Mouse (Mus musculus) heart, embryonic 16.5 days (tissue): ENCODE results near the gene Syce3. TPM values are rescaled to one million over a fixed set of nuclear protein-coding genes. Genes with fewer than 3 reads are reported as not detected.

Source experiments
- ATAC-seq: fragments of 200-750 bp; cut with Nextera tagmentation; replicated peaks from 2 replicates; pipeline ENCODE4 v1.8.0; 2017; ENCODE audit warnings: moderate number of reproducible peaks; ENCODE audit not compliant: insufficient read depth, low FRiP score; ENCODE audit errors: extremely low read depth
- H3K27ac ChIP-seq: fragments of 300-500 bp; sonication (generic); 2 replicates; pipeline ENCODE4 v1.5.1; 2014; ENCODE audit warnings: mild to moderate bottlenecking, low read length, control low read depth, moderate library complexity
- H3K27me3 ChIP-seq: fragments of 300-500 bp; sonication (generic); 2 replicates; pipeline ENCODE4 v1.6.1; 2014; ENCODE audit warnings: low read length, mixed read lengths; ENCODE audit not compliant: control insufficient read depth, insufficient read depth
- H3K36me3 ChIP-seq: fragments of 300-500 bp; sonication (generic); 2 replicates; pipeline ENCODE4 v1.6.1; 2014; ENCODE audit not compliant: control insufficient read depth, insufficient read depth
- H3K4me1 ChIP-seq: fragments of 300-500 bp; sonication (generic); 2 replicates; pipeline ENCODE4 v1.6.1; 2014; ENCODE audit warnings: low read length, mixed read lengths; ENCODE audit not compliant: control insufficient read depth, insufficient read depth
- H3K4me2 ChIP-seq: fragments of 300-500 bp; sonication (generic); 2 replicates; pipeline ENCODE4 v1.6.1; 2014; ENCODE audit warnings: low read depth, mild to moderate bottlenecking, control low read depth, low read length
- H3K4me3 ChIP-seq: fragments of 300-500 bp; sonication (generic); 2 replicates; pipeline ENCODE4 v1.5.1; 2014; ENCODE audit warnings: mild to moderate bottlenecking, control low read depth, low read length
- H3K9ac ChIP-seq: fragments of 300-500 bp; sonication (generic); 2 replicates; pipeline ENCODE4 v1.6.1; 2014; ENCODE audit warnings: low read length, control low read depth
- H3K9me3 ChIP-seq: fragments of 300-500 bp; sonication (generic); replicated peaks from 2 replicates; pipeline ENCODE4 v1.6.1; 2016; ENCODE audit warnings: low read length; ENCODE audit not compliant: control insufficient read depth
- WGBS: fragments of 180-500 bp; shearing (Covaris S2); extraction: QIAGEN DNeasy Blood & Tissue Kit; methylation state at CpG from one replicate; pipeline ENCODE4 v1.1.7; 2014; 5-methylcytosine and 5-hydroxymethylcytosine counted together
- polyA plus RNA-seq: library from polyadenylated mRNA; unstranded; fragments of >200 nt; fragmentation: Nextera tagmentation; extraction: Ambion mirVana; gene quantifications from 2 replicates; pipeline ENCODE4 v1.2.1, GENCODE M21; 2015

Gene Syce3
- polyA plus RNA-seq, 1 experiment from 2014 or later: not detected

DNA sequence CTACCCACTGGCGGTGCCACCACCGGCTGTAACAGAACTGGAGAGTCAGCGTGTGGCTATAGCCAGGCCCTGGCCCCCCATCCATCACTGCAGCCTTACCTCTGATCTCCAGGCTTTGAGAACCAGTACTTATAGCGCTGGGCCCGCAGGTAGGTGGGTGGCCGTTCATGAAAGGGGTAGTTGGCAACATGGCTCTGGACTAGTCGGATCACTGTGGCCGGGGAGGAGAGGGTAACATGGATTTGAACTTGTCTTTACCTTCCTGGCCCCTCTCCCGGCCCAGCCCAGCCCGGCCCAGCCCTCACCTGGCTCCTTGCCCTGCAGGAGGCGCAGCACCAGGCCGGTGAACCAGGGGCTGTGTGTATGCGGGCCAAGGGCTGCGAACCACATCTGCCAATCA, 58.2 kb downstream of the Syce3 start:
- H3K4me3 ChIP-seq: no peak overlapping the region
- WGBS: 91% methylated on average over 14 of the region's 14 CpGs
- H3K9ac ChIP-seq: no peak overlapping the region
- H3K9me3 ChIP-seq: no peaks in the 10 kb centered on the region
- no peak for ATAC-seq
- H3K27ac ChIP-seq: no peak overlapping the region
- H3K27me3 ChIP-seq: no peaks in the 10 kb centered on the region
- H3K4me2 ChIP-seq: no peak overlapping the region
- peaks cover 33% of the 10 kb centered on the region for H3K36me3 ChIP-seq
- peaks cover 16% of the 10 kb centered on the region for H3K4me1 ChIP-seq

DNA sequence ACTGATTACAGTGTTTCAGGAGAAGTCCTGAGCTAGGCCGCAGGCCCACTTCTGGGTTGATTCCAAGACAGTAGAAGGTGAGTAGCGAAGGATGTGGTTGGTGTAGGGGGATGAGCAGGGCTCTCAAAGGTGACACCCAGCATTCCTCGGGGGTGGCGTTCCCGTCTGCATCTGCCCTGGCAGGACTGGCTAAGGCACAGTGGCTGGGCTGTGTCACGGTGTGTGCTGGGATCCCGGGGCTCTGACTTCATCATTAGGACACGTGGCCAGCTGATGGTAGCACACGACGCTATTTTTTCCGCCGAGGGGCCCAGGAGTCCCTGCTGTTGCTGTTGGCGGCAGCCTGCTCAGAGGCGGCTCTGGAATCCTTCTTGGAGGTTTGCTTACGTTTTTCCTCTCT, 59.0 kb downstream of the Syce3 start:
- Histone ChIP-seq H3K27me3 (no peaks in the 10 kb centered on the region), H3K9ac (no peak overlapping the region), H3K4me3 (no peak overlapping the region), H3K27ac (no peak overlapping the region), H3K4me1 (peaks cover 11% of the 10 kb centered on the region), H3K4me2 (no peak overlapping the region), H3K9me3 (no peaks in the 10 kb centered on the region), H3K36me3 (peaks cover 33% of the 10 kb centered on the region)
- ATAC-seq: no peak
- WGBS: 75% methylated on average over 15 of the region's 15 CpGs

DNA sequence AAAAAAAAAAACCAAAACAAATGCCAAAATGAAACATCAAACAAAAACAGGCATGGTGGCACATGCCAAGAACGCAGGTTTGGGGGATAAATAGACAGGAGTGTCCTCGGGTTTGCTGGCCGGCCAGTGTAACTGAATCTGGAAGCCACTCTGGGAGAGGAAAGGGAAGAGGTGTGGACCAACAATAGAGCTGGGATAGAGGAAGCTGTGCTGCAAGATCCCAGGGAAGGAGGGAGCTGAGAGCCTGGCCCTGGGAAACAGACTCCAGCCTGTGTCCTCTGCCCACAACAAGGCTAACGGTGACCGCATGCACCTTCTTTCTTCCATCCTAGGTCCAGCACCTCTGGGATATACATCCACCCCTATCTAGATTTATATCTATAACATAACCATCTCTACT, 59.9 kb downstream of the Syce3 start:
- Histone ChIP-seq H3K36me3 (peaks cover 33% of the 10 kb centered on the region), H3K27ac (peak overlapping the region; percentile 32; the same call in 1 of the 2 replicates), H3K4me2 (no peak overlapping the region), H3K27me3 (no peaks in the 10 kb centered on the region), H3K9me3 (no peaks in the 10 kb centered on the region), H3K4me1 (peaks cover 11% of the 10 kb centered on the region), H3K4me3 (no peak overlapping the region), H3K9ac (no peak overlapping the region)
- no peak for ATAC-seq
- WGBS: 80% methylated on average over 5 of the region's 5 CpGs

DNA sequence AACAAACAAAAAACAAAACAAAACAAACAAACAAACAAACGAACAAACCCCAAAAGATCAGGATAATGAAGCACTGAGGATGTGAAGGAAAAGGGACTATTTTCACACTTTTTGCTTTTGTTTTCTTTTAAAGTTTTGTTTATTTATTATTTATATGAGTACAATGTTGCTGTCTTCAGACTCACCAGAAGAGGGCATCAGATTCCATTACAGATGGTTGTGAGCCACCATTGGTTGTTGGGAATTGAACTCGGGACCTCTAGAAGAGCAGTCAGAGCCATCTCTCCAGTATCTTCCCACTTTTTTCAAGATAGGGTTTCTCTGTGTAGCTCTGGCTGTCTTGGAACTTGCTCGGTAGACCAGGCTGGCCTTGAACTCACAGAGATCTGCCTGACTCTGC, 67.0 kb downstream of the Syce3 start:
- ATAC-seq: no peak
- no peaks in the 10 kb centered on the region for H3K36me3 ChIP-seq
- H3K4me3 ChIP-seq: no peak overlapping the region
- WGBS: 75% methylated on average over 3 of the region's 3 CpGs
- H3K9me3 ChIP-seq: no peaks in the 10 kb centered on the region
- no peaks in the 10 kb centered on the region for H3K4me1 ChIP-seq
- no peak overlapping the region for H3K9ac ChIP-seq
- H3K4me2 ChIP-seq: no peak overlapping the region
- H3K27ac ChIP-seq: no peak overlapping the region
- H3K27me3 ChIP-seq: no peaks in the 10 kb centered on the region

DNA sequence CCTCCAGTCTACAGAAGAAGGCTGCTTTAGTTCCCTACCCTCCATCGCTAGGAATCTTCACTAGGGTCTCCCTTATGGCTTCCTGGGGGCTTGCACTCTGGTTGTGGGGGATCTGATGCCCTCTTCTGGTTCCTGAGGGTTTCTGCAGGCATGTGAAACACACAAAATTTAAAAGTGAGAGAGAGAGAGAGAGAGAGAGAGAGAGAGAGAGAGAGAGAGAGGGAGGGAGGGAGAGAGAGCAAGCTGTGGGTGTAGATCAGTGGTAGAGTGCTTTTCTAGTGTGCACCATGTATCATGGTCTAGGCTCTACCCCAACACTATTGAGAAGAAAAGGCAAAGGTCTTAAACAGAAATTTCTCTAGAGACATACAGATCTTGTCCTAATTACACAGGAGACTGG, 68.6 kb downstream of the Syce3 start:
- no peaks in the 10 kb centered on the region for H3K27me3 ChIP-seq
- H3K36me3 ChIP-seq: no peaks in the 10 kb centered on the region
- no peak overlapping the region for H3K4me2 ChIP-seq
- no peaks in the 10 kb centered on the region for H3K4me1 ChIP-seq
- H3K9me3 ChIP-seq: no peaks in the 10 kb centered on the region
- H3K4me3 ChIP-seq: no peak overlapping the region
- no peak for ATAC-seq
- WGBS: 33% methylated on average over 1 of the region's 1 CpGs
- no peak overlapping the region for H3K9ac ChIP-seq
- H3K27ac ChIP-seq: no peak overlapping the region

Other genes starting within 250 kb of the Syce3 start
- 91.8 and 104 TPM in 2 replicates for gene Plxnb2, start 229.7 kb downstream of the Syce3 start, polyA plus RNA-seq
- gene Dennd6b, start 214.0 kb downstream of the Syce3 start, polyA plus RNA-seq: 18.9 and 19.0 TPM in 2 replicates
- 18.2 and 21.3 TPM in 2 replicates for gene Ppp6r2, start 198.9 kb downstream of the Syce3 start, polyA plus RNA-seq
- 43.0 and 43.6 TPM in 2 replicates for gene Sbf1, start 95.2 kb downstream of the Syce3 start, polyA plus RNA-seq
- gene Adm2, start 87.8 kb downstream of the Syce3 start, polyA plus RNA-seq: 0.19 and 0.42 TPM in 2 replicates
- not detected in 2 replicates for gene Miox, start 76.1 kb downstream of the Syce3 start, polyA plus RNA-seq
- 54.5 and 56.5 TPM in 2 replicates for gene Lmf2, start 54.8 kb downstream of the Syce3 start, polyA plus RNA-seq
- gene Ncaph2, start 54.8 kb downstream of the Syce3 start, polyA plus RNA-seq: 101 and 108 TPM in 2 replicates
- 10.0 and 11.9 TPM in 2 replicates for gene Sco2, start 36.7 kb downstream of the Syce3 start, polyA plus RNA-seq
- 0.92 and 0.97 TPM in 2 replicates for gene Tymp, start 33.5 kb downstream of the Syce3 start, polyA plus RNA-seq
- gene Odf3b, start 31.2 kb downstream of the Syce3 start, polyA plus RNA-seq: 1.8 and 1.9 TPM in 2 replicates
- not detected in 2 replicates for gene Klhdc7b, start 25.6 kb downstream of the Syce3 start, polyA plus RNA-seq
- 241 and 243 TPM in 2 replicates for gene Cpt1b, start 15.4 kb upstream of the Syce3 start, polyA plus RNA-seq
- 3.8 and 4.1 TPM in 2 replicates for gene C730034F03Rik, start 19.1 kb upstream of the Syce3 start, polyA plus RNA-seq
- gene Gm44502, start 19.2 kb upstream of the Syce3 start, polyA plus RNA-seq: 0.19 and 0.35 TPM in 2 replicates
- gene Chkb, start 19.4 kb upstream of the Syce3 start, polyA plus RNA-seq: 80.5 and 84.9 TPM in 2 replicates
- 0.11 and 0.29 TPM in 2 replicates for gene Mapk8ip2, start 43.4 kb upstream of the Syce3 start, polyA plus RNA-seq
- gene Arsa, start 66.9 kb upstream of the Syce3 start, polyA plus RNA-seq: 15.9 and 17.3 TPM in 2 replicates
- gene Shank3, start 89.1 kb upstream of the Syce3 start, polyA plus RNA-seq: 1.6 and 2.0 TPM in 2 replicates
- gene Acr, start 157.8 kb upstream of the Syce3 start, polyA plus RNA-seq: 0.16 and 0.22 TPM in 2 replicates
- gene Rabl2, start 181.4 kb upstream of the Syce3 start, polyA plus RNA-seq: 20.0 and 21.8 TPM in 2 replicates